Mouse (Mus musculus): Measurements from ENCODE around the gene Lrrc2.
A peak's percentile ranks its signal among the peaks of the same experiment; 100 is the strongest.

The Lrrc2 gene

GRCm38 (mm10) chr9:110948813-110949310 is 2.5 kb upstream of the Lrrc2 start:
- DNase-seq = no peak

DNA sequence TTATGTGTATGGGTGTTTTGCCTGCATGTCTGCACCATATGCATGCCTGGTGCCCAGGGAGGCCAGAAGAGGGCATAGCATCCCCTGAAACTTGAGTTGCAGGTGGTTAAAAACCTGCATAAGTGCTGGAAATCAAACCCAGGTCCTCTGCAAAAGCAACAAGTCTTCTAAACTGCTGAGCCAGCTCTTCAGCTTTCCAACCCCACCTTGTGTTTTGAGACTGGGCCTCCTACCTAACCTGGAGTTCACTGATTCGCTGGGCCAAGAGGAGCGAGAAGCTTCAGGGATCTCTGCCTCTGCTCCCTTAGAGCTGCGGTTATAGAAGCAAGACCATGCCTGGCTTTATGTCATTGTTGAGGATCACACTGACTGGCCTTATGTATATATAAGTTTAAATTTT is 1.2 kb upstream of the Lrrc2 start:
- DNase-seq = no peak

DNA sequence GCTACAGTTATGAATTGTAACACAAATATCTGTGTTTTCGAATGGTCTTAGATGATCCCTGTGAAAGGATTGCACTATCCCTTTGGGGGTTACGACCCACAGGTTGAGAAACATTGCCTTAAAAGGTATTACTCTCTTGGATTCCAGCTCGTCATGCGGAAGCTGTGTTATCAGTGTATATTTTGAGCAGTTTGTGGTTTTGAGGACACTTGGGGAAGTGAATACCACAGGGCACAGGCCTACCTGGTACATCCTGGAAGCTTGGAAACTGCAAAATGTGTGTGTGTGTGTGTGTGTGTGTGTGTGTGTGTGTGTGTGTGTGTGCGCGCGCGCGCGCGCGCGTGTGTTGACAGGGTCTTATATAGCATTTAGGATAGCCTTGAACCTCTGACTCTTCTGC is 521 bp downstream of the Lrrc2 start:
- DNase-seq = no peak

DNA sequence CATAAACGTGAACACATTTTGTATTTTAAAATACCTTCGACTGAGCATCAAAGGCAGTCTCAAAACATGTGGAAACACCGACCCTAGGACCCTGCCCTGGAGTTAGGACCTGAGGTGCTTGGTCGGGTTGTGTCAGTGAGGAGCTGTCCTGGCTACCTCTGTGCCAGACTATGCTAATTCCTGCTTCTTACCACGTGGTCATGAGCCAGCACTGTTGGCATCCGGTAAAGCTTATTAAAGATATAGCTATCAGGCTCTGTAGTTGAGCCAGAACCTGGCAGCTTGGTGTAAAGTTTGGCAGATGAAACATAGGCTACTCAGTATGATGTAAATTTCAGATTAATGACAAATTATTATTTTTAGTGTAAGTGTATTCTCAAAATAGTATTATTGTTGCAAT is 1.1 kb downstream of the Lrrc2 start:
- no peak for DNase-seq

DNA sequence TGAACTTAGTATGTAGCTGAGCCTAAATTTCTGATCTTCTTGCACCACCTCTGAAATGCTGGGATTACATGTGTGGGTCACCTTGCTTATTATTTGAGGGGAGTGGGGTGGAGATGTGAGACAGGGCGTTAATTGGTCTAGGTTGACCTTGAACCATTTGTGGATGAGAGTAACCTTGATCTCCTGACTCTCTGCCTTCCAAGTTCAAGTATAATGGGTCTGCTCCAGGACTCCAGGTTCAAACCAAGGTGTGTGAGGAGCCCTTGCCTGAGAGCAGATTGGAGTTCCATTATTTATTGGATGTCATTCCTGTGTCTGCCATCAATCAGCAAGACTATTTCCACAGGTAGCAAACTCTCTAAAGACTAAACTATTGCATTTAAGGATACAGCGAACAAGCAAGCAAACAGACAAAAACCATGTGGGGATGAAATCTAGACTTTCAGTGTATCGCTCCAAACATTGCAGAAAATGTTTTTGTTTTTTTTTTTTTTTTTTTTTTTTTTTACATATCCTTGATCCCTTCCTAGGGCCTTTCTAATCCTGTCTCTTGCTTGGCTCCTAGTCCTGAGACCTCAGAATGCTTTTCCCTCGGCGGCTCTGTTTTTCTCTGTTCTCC is 1.7 kb downstream of the Lrrc2 start:
- no peak for DNase-seq

GRCm38 (mm10) chr9:110953550-110954461 is 2.5 kb downstream of the Lrrc2 start:
- peak; percentile 88 to 89 for DNase-seq

DNA sequence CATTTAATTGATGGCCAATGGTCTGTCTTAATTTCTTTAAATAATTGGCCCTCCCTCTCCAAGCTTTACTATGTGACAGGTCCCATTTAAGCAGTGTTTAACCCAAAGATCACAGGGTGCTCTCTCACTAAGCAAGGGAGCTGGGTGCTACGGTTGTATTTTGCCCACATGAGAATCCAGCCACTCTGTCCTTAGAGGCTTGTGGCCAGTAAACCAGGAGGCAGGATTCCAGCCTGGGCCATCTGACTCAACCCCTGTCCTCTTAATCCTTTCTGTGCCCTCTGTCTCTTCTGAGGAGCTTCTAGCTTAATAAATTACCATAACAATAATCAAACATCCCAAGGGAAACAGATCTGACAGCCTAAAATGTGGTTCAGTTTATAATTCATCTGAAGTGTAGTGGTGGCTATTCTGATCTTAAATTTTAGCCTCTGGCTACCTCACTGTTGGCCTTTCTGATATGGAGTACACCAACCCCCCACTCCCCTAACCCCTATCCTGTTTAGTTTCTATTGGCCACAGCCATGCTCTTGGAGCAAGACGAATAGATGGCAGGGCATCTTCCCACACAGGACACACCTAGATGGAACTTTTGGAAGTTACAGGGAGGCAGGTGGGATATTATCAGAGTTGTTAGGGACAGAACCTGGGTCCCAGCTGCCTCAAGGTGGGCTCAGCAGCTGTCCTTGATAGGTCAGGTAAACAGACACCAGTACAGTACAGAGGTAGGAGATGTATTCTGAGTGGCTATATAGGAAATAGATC is 3.5 kb downstream of the Lrrc2 start:
- DNase-seq = no peak

- DNase-seq = no peak
Measured at GRCm38 (mm10) chr9:110955962-110956361, 4.6 kb downstream of the Lrrc2 start.

- DNase-seq = no peak
Measured at GRCm38 (mm10) chr9:110959669-110960068, 8.3 kb downstream of the Lrrc2 start.

DNA sequence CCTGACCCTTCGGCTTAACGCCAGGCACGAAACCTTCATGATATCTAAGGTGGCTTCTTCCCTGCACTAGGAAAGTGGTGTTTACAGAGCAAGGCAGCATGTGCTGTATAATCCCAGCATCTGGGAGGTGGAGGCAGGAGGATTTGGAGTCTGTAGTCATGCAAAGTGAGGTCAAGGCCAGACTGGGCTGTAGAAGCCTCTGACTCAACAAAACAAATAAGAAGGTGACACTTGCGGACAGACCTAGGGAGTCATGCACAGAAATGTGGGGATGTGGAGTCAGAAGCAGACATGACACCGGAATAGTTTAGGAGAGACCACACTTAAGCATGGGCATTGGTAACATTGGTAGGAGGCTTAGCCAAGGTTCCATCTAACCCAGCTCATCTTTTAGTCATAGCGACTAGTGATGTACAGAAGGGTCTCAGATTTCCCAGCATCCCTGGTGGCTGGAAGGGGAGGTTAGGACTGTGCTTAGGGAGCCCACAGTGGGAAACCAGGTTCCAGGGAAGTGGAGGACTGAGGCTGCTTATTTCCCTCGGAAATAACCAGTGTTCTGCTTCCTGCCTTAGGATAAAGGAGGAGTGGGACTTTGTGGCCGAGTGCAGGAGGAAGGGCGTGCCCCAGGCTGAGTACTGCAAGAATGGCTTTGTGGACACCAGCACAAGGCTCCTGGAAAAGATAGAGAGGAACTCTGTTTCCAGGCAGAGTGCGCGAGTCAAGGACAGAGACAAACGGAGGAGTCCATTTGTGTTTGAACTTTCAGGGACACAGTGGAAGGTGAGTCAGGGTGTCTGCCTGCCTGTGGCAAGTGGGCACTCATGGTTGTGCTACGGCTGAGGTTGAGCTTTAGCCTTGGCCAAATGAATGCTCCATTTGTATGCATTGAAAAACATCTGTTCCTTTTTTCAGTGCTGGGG is 9.1 kb downstream of the Lrrc2 start:
- DNase-seq = no peak

- DNase-seq = no peak
Measured at GRCm38 (mm10) chr9:110961386-110961785, 10.0 kb downstream of the Lrrc2 start.

DNA sequence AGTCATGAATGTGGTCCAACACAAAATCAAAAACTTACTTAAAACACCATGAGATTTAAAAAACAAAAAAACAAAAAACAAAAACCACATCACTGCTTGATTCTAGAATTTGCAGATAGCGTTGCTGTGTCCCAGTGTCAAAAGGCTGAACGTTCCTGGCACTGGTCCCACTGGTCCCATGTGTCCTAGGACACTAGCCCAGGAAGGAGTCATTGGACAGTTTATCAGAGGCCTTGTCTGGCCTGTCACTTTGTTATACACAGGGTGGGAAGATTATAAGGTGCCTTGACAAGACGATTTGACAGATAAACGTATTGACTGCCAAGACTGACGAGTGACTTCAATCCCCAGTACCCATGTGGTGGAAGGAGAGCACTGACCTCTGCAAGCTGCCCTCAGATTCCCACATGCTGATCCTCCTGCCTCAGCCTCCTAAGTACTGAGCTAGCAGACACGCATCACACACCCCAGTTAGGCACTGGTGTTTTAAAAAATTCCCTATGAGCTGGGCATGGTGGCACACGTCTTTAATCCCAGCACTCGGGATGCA is 12.3 kb downstream of the Lrrc2 start:
- DNase-seq = no peak

GRCm38 (mm10) chr9:110965062-110965909 is 13.9 kb downstream of the Lrrc2 start:
- DNase-seq = no peak

DNA sequence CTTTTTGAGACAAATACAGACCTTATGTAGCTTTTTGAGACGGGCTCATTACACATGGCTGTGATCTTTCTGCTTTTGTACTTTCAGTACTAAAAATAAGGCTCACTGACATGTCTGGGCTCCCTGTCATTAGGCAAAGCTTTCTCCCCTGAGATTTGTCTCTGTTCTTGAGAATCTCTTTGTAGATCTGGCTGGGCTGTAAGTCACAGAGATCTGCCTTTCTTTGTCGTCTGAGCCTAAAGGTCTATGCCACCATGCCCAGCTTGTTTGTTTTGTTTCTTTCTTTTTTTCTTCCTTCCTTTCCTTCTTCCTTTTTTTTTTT is 14.5 kb downstream of the Lrrc2 start:
- no peak for DNase-seq

DNA sequence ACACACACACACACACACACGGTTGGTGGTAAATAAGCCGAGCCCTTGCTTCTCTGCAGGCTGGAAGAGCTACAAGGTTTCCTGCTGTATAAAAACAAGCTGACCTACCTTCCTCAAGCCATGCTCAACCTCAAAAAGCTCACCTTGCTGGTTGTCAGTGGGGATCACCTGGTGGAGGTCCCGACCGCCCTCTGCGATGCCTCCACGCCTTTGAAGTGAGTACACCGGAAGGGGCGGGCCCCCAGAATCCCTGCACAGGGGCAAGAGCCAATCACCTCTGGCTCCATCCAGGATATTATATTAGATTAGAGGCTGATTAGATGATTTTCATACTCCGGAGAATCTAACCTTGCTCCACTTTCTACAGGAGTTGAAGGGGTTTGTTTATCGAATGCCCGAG is 28.1 kb downstream of the Lrrc2 start:
- DNase-seq = no peak

DNA sequence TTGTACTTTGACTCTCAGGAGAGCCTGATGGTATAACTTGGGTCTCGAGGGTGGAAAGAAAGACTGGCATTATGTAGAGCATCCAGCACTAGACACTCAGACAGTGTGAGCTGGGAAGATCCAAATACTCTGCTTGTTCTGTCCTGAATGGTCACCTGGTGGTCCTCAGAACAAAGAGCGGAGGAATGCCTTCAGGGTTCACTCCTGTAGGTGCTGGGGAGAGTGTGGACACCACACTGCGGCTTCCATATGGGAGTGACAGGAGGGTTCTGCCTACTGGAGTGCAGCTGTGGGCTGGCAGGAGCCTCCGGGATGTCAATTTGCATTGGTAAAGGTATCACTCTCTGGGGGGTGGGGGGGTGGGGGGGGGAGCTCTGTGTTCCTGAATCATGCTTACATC is 31.0 kb downstream of the Lrrc2 start:
- DNase-seq = no peak

DNA sequence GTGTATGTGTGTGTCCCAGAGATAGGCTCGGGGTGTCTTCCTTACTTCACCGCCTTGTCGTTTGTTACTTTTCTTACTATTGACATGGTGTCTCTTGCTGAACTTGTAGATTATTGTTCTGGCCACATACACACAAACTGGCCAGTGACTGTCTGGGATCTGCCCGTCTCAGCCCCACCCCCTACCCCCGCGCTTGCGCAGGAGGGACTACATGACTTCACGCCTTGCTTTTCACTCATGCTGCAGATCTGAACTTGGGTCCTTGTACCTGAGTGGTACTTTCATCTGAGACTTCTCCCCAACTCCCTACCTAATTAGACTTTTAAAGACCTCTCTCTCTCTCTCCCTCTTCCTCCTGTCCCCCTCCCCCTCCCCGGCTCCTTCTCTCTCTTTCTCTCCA is 32.8 kb downstream of the Lrrc2 start:
- DNase-seq = no peak

GRCm38 (mm10) chr9:110985541-110985940 is 34.2 kb downstream of the Lrrc2 start:
- no peak for DNase-seq

DNA sequence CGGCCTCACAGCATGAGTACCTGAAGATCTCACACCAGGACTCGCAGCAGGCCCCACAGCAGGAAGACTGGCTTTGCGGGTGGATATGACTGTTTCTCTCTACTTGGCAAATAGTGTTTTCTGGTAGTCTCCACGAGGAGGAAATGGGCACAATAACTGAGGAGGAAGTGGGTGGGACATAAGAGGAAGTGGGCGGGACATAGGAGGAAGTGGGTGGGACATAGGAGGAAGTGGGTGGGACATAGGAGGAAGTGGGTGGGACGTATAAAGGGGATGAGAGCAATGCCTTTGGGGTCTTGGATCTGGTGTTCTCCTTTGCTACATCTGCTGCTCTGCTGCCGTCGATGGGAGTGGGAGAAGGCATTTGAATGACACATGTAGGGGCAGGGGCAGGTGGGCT is 34.6 kb downstream of the Lrrc2 start:
- no peak for DNase-seq

DNA sequence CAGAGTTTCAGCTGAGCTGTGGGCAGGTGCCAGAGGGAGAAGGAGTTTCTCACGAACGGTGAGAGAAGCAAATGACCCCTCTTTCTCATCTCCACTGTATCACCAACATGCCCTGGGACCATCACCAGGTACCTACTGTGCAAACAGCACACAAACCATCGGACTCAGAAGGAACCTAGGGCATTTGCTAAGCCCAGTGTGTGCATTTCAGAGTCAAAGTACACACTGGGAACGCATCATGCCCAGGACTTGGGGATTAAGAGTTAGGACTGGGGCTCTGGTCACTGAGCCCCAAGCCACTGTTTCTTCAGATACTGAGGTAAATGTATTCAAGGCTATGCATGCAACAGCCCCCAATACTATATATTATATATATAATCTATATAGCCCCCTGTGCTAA is 36.0 kb downstream of the Lrrc2 start:
- DNase-seq = no peak

DNA sequence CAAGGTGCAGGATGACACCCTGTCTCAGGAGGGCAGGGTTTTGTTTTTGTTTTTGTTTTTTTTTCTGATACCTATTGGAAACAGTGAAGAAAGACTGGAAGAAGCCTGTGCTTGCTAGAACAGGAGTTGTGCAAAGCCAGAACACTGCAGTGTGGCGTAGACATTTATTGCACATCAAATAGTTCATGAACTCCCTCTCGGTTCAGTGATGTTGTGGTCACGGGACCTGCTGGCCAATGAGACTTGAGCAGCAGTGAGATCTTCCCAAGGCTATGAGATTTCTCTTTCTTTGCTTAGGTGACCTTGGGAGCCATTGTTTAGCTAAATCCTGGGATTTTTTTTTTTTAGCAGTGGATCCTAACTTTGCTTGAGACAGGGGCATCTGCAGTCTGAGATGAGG is 36.7 kb downstream of the Lrrc2 start:
- DNase-seq = no peak
